Mouse (Mus musculus): Measurements from ENCODE around the gene Mmgt2.

DNA sequence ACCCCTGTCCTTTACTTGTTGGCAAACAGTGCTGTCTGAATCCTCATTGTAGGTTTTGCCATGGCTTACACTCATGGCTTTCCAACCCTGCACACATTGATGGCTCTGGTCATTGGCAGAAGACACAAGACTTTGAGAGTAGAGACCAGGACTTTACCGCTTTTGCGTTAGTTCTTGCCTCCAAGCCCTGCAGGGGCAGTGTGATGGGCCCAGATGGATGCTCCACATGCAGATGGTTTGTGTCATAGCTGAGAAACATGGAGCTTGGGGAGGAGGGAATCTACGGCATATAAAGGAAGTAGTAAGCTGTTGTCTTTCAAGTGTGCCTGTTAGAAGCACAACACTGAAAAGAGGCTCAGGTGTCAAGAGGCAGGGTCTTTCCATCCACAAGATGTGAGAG is 3.6 kb downstream of the Mmgt2 start:
- TF ChIP-seq POLR2A (IDR thresholded peaks at IDR 0.05; ENCODE audit: control insufficient read depth, low read depth, low read length) (no peak), CTCF (IDR thresholded peaks at IDR 0.05; ENCODE audit: control insufficient read depth, insufficient read depth, insufficient replicate concordance, low read depth, low read length) (no peak)
